Mouse (Mus musculus): ENCODE results near the gene Pcsk2. TPM values are rescaled to one million over a fixed set of nuclear protein-coding genes. Genes with fewer than 3 reads are reported as not detected.

Pcsk2 gene
- polyA plus RNA-seq, 1 experiment from 2014 or later = 1.7 TPM

- no peaks in the 10 kb centered on the region for H3K4me1 ChIP-seq (ENCODE audit: insufficient read depth, low read length)
- H3K4me2 ChIP-seq (replicated peaks; ENCODE audit: low read depth, low read length) = no peak overlapping the region
- no peak overlapping the region for H3K27ac ChIP-seq (ENCODE audit: low read length)
- no peak for ATAC-seq (ENCODE audit: low FRiP score, low TSS enrichment)
- 50% methylated on average over 4 of the region's 4 CpGs for WGBS
- H3K27me3 ChIP-seq (ENCODE audit: insufficient read depth, low read length) = no peaks in the 10 kb centered on the region
- H3K9ac ChIP-seq (replicated peaks; ENCODE audit: low read length) = no peak overlapping the region
- no peak overlapping the region for H3K4me3 ChIP-seq (ENCODE audit: low read length)
- H3K36me3 ChIP-seq (ENCODE audit: insufficient read depth, low read length) = no peaks in the 10 kb centered on the region
- H3K9me3 ChIP-seq (ENCODE audit: low read length) = no peaks in the 10 kb centered on the region
Measured at GRCm38 (mm10) chr2:143743081-143743480, 197.1 kb downstream of the Pcsk2 start.

- Histone ChIP-seq H3K9me3 (ENCODE audit: low read length) (no peaks in the 10 kb centered on the region), H3K9ac (replicated peaks; ENCODE audit: low read length) (no peak overlapping the region), H3K4me3 (ENCODE audit: low read length) (no peak overlapping the region), H3K36me3 (ENCODE audit: insufficient read depth, low read length) (no peaks in the 10 kb centered on the region), H3K27me3 (ENCODE audit: insufficient read depth, low read length) (no peaks in the 10 kb centered on the region), H3K4me1 (ENCODE audit: insufficient read depth, low read length) (no peaks in the 10 kb centered on the region), H3K4me2 (replicated peaks; ENCODE audit: low read depth, low read length) (no peak overlapping the region), H3K27ac (ENCODE audit: low read length) (no peak overlapping the region)
- WGBS = 50% methylated on average over 9 of the region's 9 CpGs
- no peak for ATAC-seq (ENCODE audit: low FRiP score, low TSS enrichment)
Measured at GRCm38 (mm10) chr2:143752051-143752788, 206.3 kb downstream of the Pcsk2 start.

GRCm38 (mm10) chr2:143776448-143776847, 230.5 kb downstream of the Pcsk2 start:
- no peak overlapping the region for H3K4me3 ChIP-seq (ENCODE audit: low read length)
- no peaks in the 10 kb centered on the region for H3K27me3 ChIP-seq (ENCODE audit: insufficient read depth, low read length)
- H3K36me3 ChIP-seq (ENCODE audit: insufficient read depth, low read length) = no peaks in the 10 kb centered on the region
- ATAC-seq (ENCODE audit: low FRiP score, low TSS enrichment) = no peak
- no peak overlapping the region for H3K9ac ChIP-seq (replicated peaks; ENCODE audit: low read length)
- WGBS = 13% methylated on average over 4 of the region's 4 CpGs
- H3K9me3 ChIP-seq (ENCODE audit: low read length) = no peaks in the 10 kb centered on the region
- no peak overlapping the region for H3K4me2 ChIP-seq (replicated peaks; ENCODE audit: low read depth, low read length)
- H3K4me1 ChIP-seq (ENCODE audit: insufficient read depth, low read length) = no peaks in the 10 kb centered on the region
- no peak overlapping the region for H3K27ac ChIP-seq (ENCODE audit: low read length)

- ATAC-seq (ENCODE audit: low FRiP score, low TSS enrichment) = no peak
- H3K36me3 ChIP-seq (ENCODE audit: insufficient read depth, low read length) = no peaks in the 10 kb centered on the region
- WGBS = 88% methylated on average over 2 of the region's 2 CpGs
- no peak overlapping the region for H3K4me3 ChIP-seq (ENCODE audit: low read length)
- H3K27me3 ChIP-seq (ENCODE audit: insufficient read depth, low read length) = no peaks in the 10 kb centered on the region
- H3K4me2 ChIP-seq (replicated peaks; ENCODE audit: low read depth, low read length) = no peak overlapping the region
- no peak overlapping the region for H3K27ac ChIP-seq (ENCODE audit: low read length)
- H3K9me3 ChIP-seq (ENCODE audit: low read length) = no peaks in the 10 kb centered on the region
- H3K4me1 ChIP-seq (ENCODE audit: insufficient read depth, low read length) = no peaks in the 10 kb centered on the region
- H3K9ac ChIP-seq (replicated peaks; ENCODE audit: low read length) = no peak overlapping the region
Measured at GRCm38 (mm10) chr2:143780310-143780709, 234.4 kb downstream of the Pcsk2 start.

GRCm38 (mm10) chr2:143789911-143790310, 244.0 kb downstream of the Pcsk2 start:
- H3K4me1 ChIP-seq (ENCODE audit: insufficient read depth, low read length) = no peaks in the 10 kb centered on the region
- H3K9me3 ChIP-seq (ENCODE audit: low read length) = no peaks in the 10 kb centered on the region
- H3K36me3 ChIP-seq (ENCODE audit: insufficient read depth, low read length) = no peaks in the 10 kb centered on the region
- no peak overlapping the region for H3K27ac ChIP-seq (ENCODE audit: low read length)
- 76% methylated on average over 5 of the region's 5 CpGs for WGBS
- H3K4me2 ChIP-seq (replicated peaks; ENCODE audit: low read depth, low read length) = no peak overlapping the region
- no peak overlapping the region for H3K9ac ChIP-seq (replicated peaks; ENCODE audit: low read length)
- H3K4me3 ChIP-seq (ENCODE audit: low read length) = no peak overlapping the region
- ATAC-seq (ENCODE audit: low FRiP score, low TSS enrichment) = no peak
- no peaks in the 10 kb centered on the region for H3K27me3 ChIP-seq (ENCODE audit: insufficient read depth, low read length)

GRCm38 (mm10) chr2:143795858-143796257, 249.9 kb downstream of the Pcsk2 start:
- no peak overlapping the region for H3K27ac ChIP-seq (ENCODE audit: low read length)
- H3K36me3 ChIP-seq (ENCODE audit: insufficient read depth, low read length) = no peaks in the 10 kb centered on the region
- H3K27me3 ChIP-seq (ENCODE audit: insufficient read depth, low read length) = no peaks in the 10 kb centered on the region
- H3K4me1 ChIP-seq (ENCODE audit: insufficient read depth, low read length) = no peaks in the 10 kb centered on the region
- no peak overlapping the region for H3K9ac ChIP-seq (replicated peaks; ENCODE audit: low read length)
- no peaks in the 10 kb centered on the region for H3K9me3 ChIP-seq (ENCODE audit: low read length)
- ATAC-seq (ENCODE audit: low FRiP score, low TSS enrichment) = no peak
- H3K4me3 ChIP-seq (ENCODE audit: low read length) = no peak overlapping the region
- no peak overlapping the region for H3K4me2 ChIP-seq (replicated peaks; ENCODE audit: low read depth, low read length)
- WGBS = 91% methylated on average over 4 of the region's 4 CpGs

GRCm38 (mm10) chr2:143796335-143797013, 250.5 kb downstream of the Pcsk2 start:
- no peak overlapping the region for H3K27ac ChIP-seq (ENCODE audit: low read length)
- H3K4me2 ChIP-seq (replicated peaks; ENCODE audit: low read depth, low read length) = no peak overlapping the region
- WGBS = 71% methylated on average over 4 of the region's 4 CpGs
- no peaks in the 10 kb centered on the region for H3K36me3 ChIP-seq (ENCODE audit: insufficient read depth, low read length)
- ATAC-seq (ENCODE audit: low FRiP score, low TSS enrichment) = no peak
- no peak overlapping the region for H3K4me3 ChIP-seq (ENCODE audit: low read length)
- no peaks in the 10 kb centered on the region for H3K4me1 ChIP-seq (ENCODE audit: insufficient read depth, low read length)
- H3K9me3 ChIP-seq (ENCODE audit: low read length) = no peaks in the 10 kb centered on the region
- no peak overlapping the region for H3K9ac ChIP-seq (replicated peaks; ENCODE audit: low read length)
- H3K27me3 ChIP-seq (ENCODE audit: insufficient read depth, low read length) = no peaks in the 10 kb centered on the region

- Histone ChIP-seq H3K9me3 (ENCODE audit: low read length) (no peaks in the 10 kb centered on the region), H3K4me3 (ENCODE audit: low read length) (no peak overlapping the region), H3K4me2 (replicated peaks; ENCODE audit: low read depth, low read length) (no peak overlapping the region), H3K27me3 (ENCODE audit: insufficient read depth, low read length) (no peaks in the 10 kb centered on the region), H3K9ac (replicated peaks; ENCODE audit: low read length) (no peak overlapping the region), H3K4me1 (ENCODE audit: insufficient read depth, low read length) (0 out of 2 replicates have a peak, but pooled peaks cover 3% of the 10 kb centered on the region), H3K27ac (ENCODE audit: low read length) (no peak overlapping the region), H3K36me3 (ENCODE audit: insufficient read depth, low read length) (no peaks in the 10 kb centered on the region)
- no peak for ATAC-seq (ENCODE audit: low FRiP score, low TSS enrichment)
- 65% methylated on average over 5 of the region's 5 CpGs for WGBS
Measured at GRCm38 (mm10) chr2:143801097-143801496, 255.1 kb downstream of the Pcsk2 start.

- ATAC-seq (ENCODE audit: low FRiP score, low TSS enrichment) = peak; percentile 92
- H3K36me3 ChIP-seq (ENCODE audit: insufficient read depth, low read length) = no peaks in the 10 kb centered on the region
- no peaks in the 10 kb centered on the region for H3K27me3 ChIP-seq (ENCODE audit: insufficient read depth, low read length)
- peaks cover 12% of the 10 kb centered on the region for H3K4me1 ChIP-seq (ENCODE audit: insufficient read depth, low read length)
- no peaks in the 10 kb centered on the region for H3K9me3 ChIP-seq (ENCODE audit: low read length)
- peak overlapping the region; percentile 20 for H3K4me2 ChIP-seq (replicated peaks; ENCODE audit: low read depth, low read length)
- peak overlapping the region; percentile 44 for H3K27ac ChIP-seq (ENCODE audit: low read length)
- no peak overlapping the region for H3K9ac ChIP-seq (replicated peaks; ENCODE audit: low read length)
- 40% methylated on average over 15 of the region's 15 CpGs for WGBS
- H3K4me3 ChIP-seq (ENCODE audit: low read length) = no peak overlapping the region
Measured at GRCm38 (mm10) chr2:143806140-143806923, 260.4 kb downstream of the Pcsk2 start.
